Mouse (Mus musculus) C3H10T1/2 (cell line): ENCODE measurements around the gene Pus1. TPM values are rescaled to one million over a fixed set of nuclear protein-coding genes. Genes with fewer than 3 reads are reported as not detected.

Source experiments
- polyA plus RNA-seq, 2 experiments: library from polyadenylated mRNA; unstranded; fragments of >200 nt; fragmentation: generic; extraction: Trizol; gene quantifications; one replicate each; pipeline ENCODE4 v1.2.1; 2012; ENCODE audit warnings: missing spikeins in 2 of 2

Pus1 gene
- polyA plus RNA-seq: 10 to 100 TPM; 18.5 to 29.9 TPM

GRCm38 (mm10) chr5:110779998-110780760 lies at the start of gene Pus1:
Gene Pus1, minus strand, starts transcription at chr5:110780659.

GRCm38 (mm10) chr5:110809667-110810325 lies 29.3 kb upstream of the Pus1 start, which contains the start of gene Ulk1:
Gene Ulk1, minus strand, starts transcription at chr5:110810097.

GRCm38 (mm10) chr5:110770448-110771158 lies 9.9 kb downstream of the Pus1 start, which contains the start of gene Ep400:
Gene Ep400, minus strand, starts transcription at chr5:110770717.

Other genes starting within 250 kb of the Pus1 start
- gene Galnt9, start 236.3 kb downstream of the Pus1 start, polyA plus RNA-seq: under 1 TPM in 1 of 2 experiments, not detected in 1; 0.02 TPM
- gene Noc4l, start 127.2 kb downstream of the Pus1 start, polyA plus RNA-seq: 10 to 100 TPM; 20.7 to 51.2 TPM
- gene Ddx51, start 127.2 kb downstream of the Pus1 start, polyA plus RNA-seq: 1 to 10 TPM; 7.6 to 9.1 TPM
- gene Ep400, start 9.9 kb downstream of the Pus1 start, polyA plus RNA-seq: 10 to 100 TPM in 1 of 2 experiments, 1 to 10 TPM in 1; 2.8 to 21.7 TPM
- gene Ulk1, start 29.4 kb upstream of the Pus1 start, polyA plus RNA-seq: 10 to 100 TPM in 1 of 2 experiments, 1 to 10 TPM in 1; 3.4 to 23.4 TPM
- gene Hscb, start 59.1 kb upstream of the Pus1 start, polyA plus RNA-seq: 10 to 100 TPM in 1 of 2 experiments, 1 to 10 TPM in 1; 6.4 to 31.9 TPM
- gene Chek2, start 59.3 kb upstream of the Pus1 start, polyA plus RNA-seq: 1 to 10 TPM; 1.1 to 8.3 TPM
- 10 to 100 TPM in 1 of 2 experiments, 1 to 10 TPM in 1; 1.1 to 11.3 TPM for gene Ttc28, start 99.1 kb upstream of the Pus1 start, polyA plus RNA-seq